Mouse (Mus musculus): Measurements from ENCODE around the gene Tex48.

The Tex48 gene

GRCm38 (mm10) chr4:63595259-63595658 lies 27.0 kb downstream of the Tex48 start:
- DNase-seq (ENCODE audit: low spot score in 2 of 2) = peak; percentile 67 to 79

- DNase-seq (ENCODE audit: low spot score in 2 of 2) = no peak
Measured at GRCm38 (mm10) chr4:63594459-63595110, 27.6 kb downstream of the Tex48 start.

DNA sequence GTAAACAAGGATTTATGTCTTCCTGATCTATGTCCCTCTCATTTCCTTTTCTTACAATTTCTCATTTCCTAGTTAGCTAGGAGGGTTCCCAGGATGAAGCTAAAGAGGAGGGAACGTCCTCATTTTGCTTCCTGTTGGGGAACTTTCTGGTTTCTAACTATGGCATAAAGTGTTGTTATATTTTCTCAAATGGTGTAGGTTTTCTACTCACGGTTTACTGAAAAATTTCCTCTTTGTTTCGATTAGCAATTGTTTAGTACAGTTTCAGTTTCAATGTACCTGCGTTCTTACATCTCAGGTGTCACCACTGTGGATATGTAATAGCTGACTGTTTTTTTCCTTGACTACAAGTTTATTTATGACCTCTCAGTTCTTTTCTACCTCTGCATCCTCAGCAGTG lies 31.7 kb downstream of the Tex48 start:
- DNase-seq (ENCODE audit: low spot score in 2 of 2) = no peak

- DNase-seq (ENCODE audit: low spot score in 2 of 2) = no peak
Measured at GRCm38 (mm10) chr4:63589987-63590386, 32.2 kb downstream of the Tex48 start.

GRCm38 (mm10) chr4:63586240-63586639 lies 36.0 kb downstream of the Tex48 start:
- no peak for DNase-seq (ENCODE audit: low spot score in 2 of 2)

DNA sequence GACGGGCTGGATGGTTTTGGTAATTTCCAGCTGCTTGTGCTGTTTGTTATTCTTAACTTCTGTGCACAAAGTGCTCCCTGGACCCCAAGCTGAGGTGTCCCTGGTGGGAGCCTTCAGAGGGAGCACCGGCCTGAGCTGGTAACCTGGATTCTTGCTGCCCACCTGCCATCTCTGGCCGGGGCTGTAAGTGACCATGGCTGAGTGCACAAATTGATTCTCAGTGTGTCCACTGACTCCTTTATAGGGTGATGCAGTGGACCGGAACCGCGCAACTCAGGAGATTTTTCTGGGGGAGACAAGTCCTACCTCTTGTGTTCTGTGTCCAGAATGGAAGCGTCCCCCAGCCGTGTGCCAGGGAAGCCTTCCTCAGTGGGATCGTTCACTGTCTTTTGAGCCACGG lies 37.0 kb downstream of the Tex48 start:
- DNase-seq (ENCODE audit: low spot score in 2 of 2) = no peak

DNA sequence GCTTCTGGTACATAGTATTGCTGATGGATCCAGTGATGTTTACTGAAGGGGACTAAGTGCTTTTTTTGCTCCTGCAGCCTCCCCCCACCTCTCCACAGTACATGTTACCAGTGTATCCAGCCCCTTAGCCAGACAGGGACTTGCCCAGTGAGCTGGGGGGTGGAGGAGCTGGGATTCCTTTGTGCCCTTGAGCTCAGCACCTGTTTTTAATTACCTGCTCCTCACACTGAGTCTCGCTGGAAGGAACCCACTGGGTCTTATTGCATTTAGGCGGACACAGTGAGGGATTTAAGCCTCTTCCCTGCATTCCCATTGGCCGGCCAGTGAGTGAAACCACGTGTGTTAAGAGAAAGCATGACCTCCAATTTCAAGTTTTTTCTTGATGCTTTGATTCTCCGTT lies 39.6 kb downstream of the Tex48 start:
- DNase-seq (ENCODE audit: low spot score in 2 of 2) = no peak

DNA sequence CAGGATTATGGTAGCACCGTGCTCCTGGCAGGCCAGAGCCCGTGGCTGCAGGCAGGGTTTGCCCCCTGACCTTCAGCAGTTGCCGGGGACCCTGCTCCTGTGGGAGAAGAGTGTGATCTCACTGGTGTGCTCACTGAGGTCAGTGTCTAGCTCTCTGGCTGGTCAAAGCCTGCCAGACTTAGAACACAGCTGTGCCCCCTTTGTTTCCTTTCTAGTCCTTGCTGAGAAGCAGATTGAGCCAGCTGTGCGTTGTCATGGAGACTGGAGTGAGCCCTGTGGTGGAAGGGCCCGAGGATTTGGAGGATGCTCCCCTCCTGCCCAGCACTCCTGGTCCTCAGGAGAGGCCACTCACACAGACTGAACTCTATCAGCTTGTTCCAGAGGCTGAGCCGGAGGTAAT lies 42.1 kb downstream of the Tex48 start:
- DNase-seq (ENCODE audit: low spot score in 2 of 2) = no peak

DNA sequence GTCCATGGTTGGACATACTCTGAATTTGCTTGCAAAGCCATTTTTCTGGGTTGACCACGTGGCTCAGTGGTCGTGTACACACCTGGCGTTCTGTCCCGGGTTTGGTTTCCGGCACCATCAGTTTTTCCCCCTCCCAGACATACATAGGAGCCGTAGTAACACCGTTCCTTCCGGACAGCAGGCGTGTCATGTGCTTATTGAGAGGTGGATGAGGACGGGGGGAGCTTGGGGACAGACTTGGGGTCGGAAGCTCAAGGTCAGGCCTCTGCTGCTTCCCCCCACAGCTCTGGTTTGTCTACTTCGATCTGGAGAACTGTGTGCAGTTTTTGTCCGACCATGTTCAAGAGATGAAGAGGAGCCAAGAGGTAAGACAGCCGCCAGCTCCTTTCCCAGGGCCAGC lies 42.6 kb downstream of the Tex48 start:
- DNase-seq (ENCODE audit: low spot score in 2 of 2) = no peak

DNA sequence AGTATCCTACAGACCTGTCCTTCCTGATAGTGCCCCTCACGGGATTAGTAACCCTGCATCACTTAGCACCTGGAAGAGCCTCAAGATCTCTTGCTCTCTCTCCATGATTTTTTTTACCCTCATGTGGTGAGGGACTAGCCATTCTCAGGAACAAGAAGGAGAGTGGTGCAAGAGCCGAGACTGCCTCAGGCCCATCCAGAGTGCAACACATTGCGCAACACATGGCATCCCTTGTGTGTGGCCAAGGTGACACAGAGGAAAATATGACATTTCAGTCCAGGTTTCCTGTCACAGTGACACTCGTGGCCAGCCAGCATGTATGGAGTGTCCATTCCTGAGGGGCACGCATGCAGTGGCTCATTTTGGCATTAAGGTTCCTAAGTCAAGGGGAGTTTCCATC lies 49.6 kb downstream of the Tex48 start:
- DNase-seq (ENCODE audit: low spot score in 2 of 2) = no peak

GRCm38 (mm10) chr4:63570208-63570781 lies 51.9 kb downstream of the Tex48 start:
- DNase-seq (ENCODE audit: low spot score in 2 of 2) = no peak

GRCm38 (mm10) chr4:63569322-63569721 lies 52.9 kb downstream of the Tex48 start:
- DNase-seq (ENCODE audit: low spot score in 2 of 2) = no peak

DNA sequence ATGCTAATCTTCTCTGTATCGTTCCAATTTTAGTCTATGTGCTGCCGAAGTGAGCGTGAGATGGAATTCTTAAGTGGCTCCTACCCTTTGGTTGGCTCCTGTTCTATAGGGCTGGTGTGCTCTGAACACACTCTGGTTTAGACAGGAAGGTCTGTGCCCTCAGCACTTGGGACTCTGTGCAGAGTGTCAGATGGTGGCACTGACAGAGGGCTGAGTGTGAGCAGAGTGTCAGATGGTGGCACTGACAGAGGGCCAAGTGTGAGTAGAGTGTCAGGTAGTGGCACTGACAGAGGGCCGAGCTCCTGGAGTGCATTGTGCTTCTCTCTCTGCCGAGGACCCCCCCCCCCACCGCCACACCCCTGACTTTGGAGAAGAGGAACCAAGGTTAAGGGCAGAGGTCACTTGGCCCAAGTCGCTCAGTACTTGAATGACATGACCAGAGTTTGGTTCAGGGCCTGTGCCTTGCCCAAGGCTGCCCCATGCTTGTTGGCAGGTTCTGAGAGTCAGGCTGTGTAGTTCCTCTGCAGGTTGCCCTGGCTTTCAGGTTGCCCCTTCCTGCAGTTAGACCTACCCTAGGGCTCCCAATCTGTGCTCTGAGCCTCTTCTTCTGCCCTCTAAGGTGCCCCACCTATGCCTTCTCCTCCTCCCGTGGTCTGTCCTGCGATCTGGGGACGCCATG lies 54.4 kb downstream of the Tex48 start:
- no peak for DNase-seq (ENCODE audit: low spot score in 2 of 2)

DNA sequence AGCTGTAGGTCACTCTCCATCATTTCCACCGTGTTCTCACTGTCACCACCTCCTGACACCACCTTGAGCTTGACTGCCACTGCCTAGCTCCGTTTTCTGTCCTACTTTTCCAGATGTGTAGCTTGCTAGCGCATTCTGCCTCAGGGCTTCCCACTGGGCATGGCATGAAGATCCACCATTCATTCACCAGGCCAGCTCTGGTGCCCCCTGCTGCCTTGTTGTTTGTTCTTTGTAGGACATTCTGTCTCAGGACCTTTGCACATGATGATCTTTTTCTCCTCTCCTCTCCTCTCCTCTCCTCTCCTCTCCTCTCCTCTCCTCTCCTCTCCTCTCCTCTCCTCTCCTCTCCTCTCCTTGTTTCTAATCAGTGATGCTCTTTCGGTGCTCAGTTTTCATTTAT lies 59.5 kb downstream of the Tex48 start:
- DNase-seq (ENCODE audit: low spot score in 2 of 2) = no peak

DNA sequence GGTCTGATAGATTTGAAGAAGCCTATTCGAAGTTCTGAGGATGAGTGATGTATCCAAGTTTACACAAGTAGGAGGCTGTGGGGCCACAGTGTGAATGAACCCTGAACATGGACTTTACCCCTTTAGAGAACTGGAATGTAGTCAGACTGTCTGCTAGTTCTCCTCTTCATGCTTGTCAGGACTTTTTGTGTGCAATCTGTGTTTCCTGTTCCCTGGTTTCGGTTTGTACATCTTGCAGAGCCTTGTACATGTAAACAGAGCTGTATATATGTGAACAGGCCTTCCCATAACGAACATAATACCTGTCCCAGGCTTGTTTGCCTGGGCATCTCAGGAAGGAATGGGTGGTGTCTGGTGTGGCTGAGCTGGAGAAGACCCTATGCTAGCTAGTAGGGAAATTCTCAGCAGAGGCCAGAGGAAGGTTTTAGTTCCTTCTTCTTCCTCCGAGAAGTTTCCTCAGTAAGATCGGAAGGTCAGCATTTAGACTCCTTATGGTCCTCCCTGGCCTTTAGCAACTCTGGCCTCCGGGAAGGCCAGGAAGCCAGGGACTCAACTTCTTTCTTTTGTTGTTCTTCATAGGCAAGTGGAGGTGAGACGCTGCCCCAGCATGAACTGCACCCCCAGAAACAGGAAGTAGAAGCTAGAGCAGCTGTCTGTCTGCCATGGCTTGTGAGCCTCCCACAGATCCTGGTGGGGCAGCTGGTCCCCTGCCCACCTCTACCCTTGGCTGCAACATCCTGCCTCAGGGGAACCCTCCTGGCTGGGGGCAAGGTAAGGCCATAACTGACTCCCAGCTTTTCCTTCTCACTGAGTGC lies 60.2 kb downstream of the Tex48 start:
- DNase-seq (ENCODE audit: low spot score in 2 of 2) = peak; percentile 44 to 50

- no peak for DNase-seq (ENCODE audit: low spot score in 2 of 2)
Measured at GRCm38 (mm10) chr4:63560079-63560478, 62.1 kb downstream of the Tex48 start.

GRCm38 (mm10) chr4:63559127-63559697 lies 63.0 kb downstream of the Tex48 start:
- DNase-seq (ENCODE audit: low spot score in 2 of 2) = no peak

DNA sequence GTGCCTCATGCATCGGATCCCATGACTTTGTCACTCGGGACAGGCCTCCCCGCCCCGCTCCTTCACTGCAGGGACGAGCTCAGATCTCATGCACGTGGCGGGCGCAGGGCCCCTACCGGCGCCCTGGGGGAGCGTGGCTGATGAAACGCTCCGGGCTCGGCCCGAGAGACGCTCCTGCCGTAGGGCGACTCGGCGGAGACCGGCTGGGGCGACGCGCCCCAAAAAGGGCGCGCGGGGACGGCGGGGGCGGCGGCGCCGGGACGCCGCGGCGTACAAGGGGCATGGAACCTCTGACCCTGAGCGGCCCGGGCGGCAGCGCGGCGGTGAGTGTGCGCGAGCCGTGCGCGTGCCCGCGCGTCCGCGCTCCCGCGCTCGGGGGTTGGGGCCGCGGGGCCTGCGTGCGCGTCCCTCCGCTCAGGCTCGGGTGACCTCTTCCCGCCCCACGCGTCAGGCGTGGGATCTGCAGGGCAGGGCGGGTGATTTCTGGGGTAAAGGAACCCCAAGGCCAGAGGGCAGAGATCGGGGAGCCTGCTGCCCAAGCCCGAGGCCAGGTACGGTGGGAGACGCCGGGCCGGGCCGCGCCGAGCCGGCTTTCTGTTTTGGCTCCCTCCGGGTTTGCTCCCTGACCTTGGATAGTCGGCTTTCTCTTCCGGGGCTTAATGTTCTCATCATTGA lies 63.7 kb downstream of the Tex48 start, which contains the start of gene Tmem268:
Gene Tmem268 (plus strand): TSS at position 375 of the 675 bp plus-strand sequence.
- DNase-seq (ENCODE audit: low spot score in 2 of 2) = peak; percentile 62 to 75

GRCm38 (mm10) chr4:63557124-63558059 lies 64.8 kb downstream of the Tex48 start:
- no peak for DNase-seq (ENCODE audit: low spot score in 2 of 2)

Measured in natural killer cell, adult 2 months (primary cell).